Comparison of ENCODE assay signal across 8 mouse cellular contexts in genomic region chr2:121308997-121309416, GRCm38 (mm10). TPM values are rescaled to one million over a fixed set of nuclear protein-coding genes. Genes with fewer than 3 reads are reported as not detected.
DNase-seq lines count a peak whose midpoint lies in the region; ATAC-seq and TF ChIP-seq lines count a peak whose summit lies in the region.

No protein-coding gene starts in this region.

- DNase-seq in adrenal gland, postnatal 14 days: peak; percentile 45
- DNase-seq in adrenal gland, postnatal 25 days: no peak
- DNase-seq in heart, postnatal 36 days: peak; percentile 50 to 70
- no peak for DNase-seq in Muller cell, postnatal 12 days (ENCODE audit: inconsistent ontology term)
- DNase-seq in spleen, adult 12 weeks (ENCODE audit: low spot score): no peak
- no peak for DNase-seq in gastrocnemius, adult 8-10 months (ENCODE audit: low spot score in 2 of 2)

- H3K27ac ChIP-seq in cortical plate, adult 2 months (ENCODE audit: insufficient read depth, low read length): no peak overlapping the region
- no peak overlapping the region for H3K27ac ChIP-seq in liver, embryonic 12.5 days

- no peak overlapping the region for H3K4me3 ChIP-seq in cortical plate, adult 2 months (ENCODE audit: insufficient read depth, low read length)
- H3K4me3 ChIP-seq in liver, embryonic 12.5 days: no peak overlapping the region

- intact Hi-C loops in heart, postnatal 36 days (cut with DNase I): no loop called here

- no peaks in the 10 kb centered on the region for H3K36me3 ChIP-seq in liver, embryonic 12.5 days

- no peak for ATAC-seq in liver, embryonic 12.5 days

- H3K4me1 ChIP-seq in cortical plate, adult 2 months (ENCODE audit: control insufficient read depth, insufficient read depth, low read length): peaks cover 2% of the 10 kb centered on the region; the same call in 1 of the 2 replicates
- H3K4me1 ChIP-seq in liver, embryonic 12.5 days: no peaks in the 10 kb centered on the region

- no peak for TF ChIP-seq CTCF in cortical plate, adult 2 months (IDR thresholded peaks at IDR 0.05; ENCODE audit: extremely low read depth, insufficient read depth, low read length)

- H3K9ac ChIP-seq in liver, embryonic 12.5 days: no peak overlapping the region

- H3K27me3 ChIP-seq in liver, embryonic 12.5 days (replicated peaks): peaks cover 55% of the 10 kb centered on the region

- peak overlapping the region; percentile 26; the same call in 1 of the 2 replicates for H3K4me2 ChIP-seq in liver, embryonic 12.5 days

- 16% methylated on average over 5 of the region's 5 CpGs for WGBS in liver, embryonic 12.5 days (ENCODE audit: insufficient replicate concordance)

- TF ChIP-seq POLR2A in cortical plate, adult 2 months (IDR thresholded peaks at IDR 0.05; ENCODE audit: extremely low read depth, insufficient read depth, low read length): peak; percentile 68; the same call in 1 of the 2 replicates

- no peaks in the 10 kb centered on the region for H3K9me3 ChIP-seq in liver, embryonic 12.5 days (replicated peaks)

RNA-seq across cellular contexts. Expression of gene Map1a, which starts 19.6 kb away (rescaled TPM):
- total RNA-seq in adrenal gland, postnatal 14 days (2021): 5.1 and 12.0 TPM in 2 replicates
- total RNA-seq in adrenal gland, postnatal 25 days (2021): 4.9 and 6.2 TPM in 2 replicates
- polyA plus RNA-seq in cortical plate, adult 2 months (2012; rRNA removed): 246 and 252 TPM in 2 replicates
- 1 to 10 TPM; 3.9 to 4.4 TPM for total RNA-seq in heart, postnatal 36 days (2021)
- 0.25 and 0.29 TPM in 2 replicates for polyA plus RNA-seq in liver, embryonic 12.5 days (2016; fragmentation: Nextera tagmentation; extraction: Ambion mirVana)
- total RNA-seq in gastrocnemius, adult 8-10 months (2022): 10 to 100 TPM in 3 of 4 experiments, 1 to 10 TPM in 1; 7.9 to 12.2 (median 10.8) TPM

RNA-seq across cellular contexts. Expression of gene Trp53bp1, which starts 37.8 kb away (rescaled TPM):
- total RNA-seq in adrenal gland, postnatal 14 days (2021): 58.6 and 59.9 TPM in 2 replicates
- 82.8 and 89.4 TPM in 2 replicates for total RNA-seq in adrenal gland, postnatal 25 days (2021)
- polyA plus RNA-seq in cortical plate, adult 2 months (2012; rRNA removed): 63.6 and 64.0 TPM in 2 replicates
- total RNA-seq in heart, postnatal 36 days (2021): 10 to 100 TPM; 32.8 to 34.7 TPM
- 22.2 and 23.3 TPM in 2 replicates for polyA plus RNA-seq in liver, embryonic 12.5 days (2016; fragmentation: Nextera tagmentation; extraction: Ambion mirVana)
- total RNA-seq in gastrocnemius, adult 8-10 months (2022): 10 to 100 TPM; 16.4 to 33.0 (median 23.5) TPM

RNA-seq across cellular contexts. Expression of gene Ppip5k1, which starts 46.2 kb away (rescaled TPM):
- 51.8 and 51.9 TPM in 2 replicates for total RNA-seq in adrenal gland, postnatal 14 days (2021)
- total RNA-seq in adrenal gland, postnatal 25 days (2021): 51.9 and 56.6 TPM in 2 replicates
- polyA plus RNA-seq in cortical plate, adult 2 months (2012; rRNA removed): 95.8 and 103 TPM in 2 replicates
- 10 to 100 TPM; 62.6 to 68.2 TPM for total RNA-seq in heart, postnatal 36 days (2021)
- polyA plus RNA-seq in liver, embryonic 12.5 days (2016; fragmentation: Nextera tagmentation; extraction: Ambion mirVana): 8.1 and 8.7 TPM in 2 replicates
- 100 to 1,000 TPM in 2 of 4 experiments, 10 to 100 TPM in 2; 97.7 to 103 (median 99.7) TPM for total RNA-seq in gastrocnemius, adult 8-10 months (2022)

RNA-seq across cellular contexts. Expression of gene Ckmt1, which starts 48.5 kb away (rescaled TPM):
- 5.3 and 8.2 TPM in 2 replicates for total RNA-seq in adrenal gland, postnatal 14 days (2021)
- 6.3 and 8.9 TPM in 2 replicates for total RNA-seq in adrenal gland, postnatal 25 days (2021)
- polyA plus RNA-seq in cortical plate, adult 2 months (2012; rRNA removed): 306 and 309 TPM in 2 replicates
- total RNA-seq in heart, postnatal 36 days (2021): 1 to 10 TPM; 1.5 to 1.9 TPM
- polyA plus RNA-seq in liver, embryonic 12.5 days (2016; fragmentation: Nextera tagmentation; extraction: Ambion mirVana): 0.16 TPM in 1 of 2 replicates, not detected in the other
- under 1 TPM in 1 of 4 experiments, not detected in 3; 0.48 TPM for total RNA-seq in gastrocnemius, adult 8-10 months (2022)

Comparison
In these comparisons a context has a peak if more than half of its experiments do, and no peak if none do; other contexts are left out.
1. DNase-seq: peak in adrenal gland, postnatal 14 days (single experiment) and heart, postnatal 36 days (2 of 2); none in adrenal gland, postnatal 25 days (single experiment), Muller cell, postnatal 12 days (single experiment), spleen, adult 12 weeks (single experiment) and gastrocnemius, adult 8-10 months (0 of 2).